13 mouse cellular contexts compared by ENCODE assay signal in the genomic region with DNA sequence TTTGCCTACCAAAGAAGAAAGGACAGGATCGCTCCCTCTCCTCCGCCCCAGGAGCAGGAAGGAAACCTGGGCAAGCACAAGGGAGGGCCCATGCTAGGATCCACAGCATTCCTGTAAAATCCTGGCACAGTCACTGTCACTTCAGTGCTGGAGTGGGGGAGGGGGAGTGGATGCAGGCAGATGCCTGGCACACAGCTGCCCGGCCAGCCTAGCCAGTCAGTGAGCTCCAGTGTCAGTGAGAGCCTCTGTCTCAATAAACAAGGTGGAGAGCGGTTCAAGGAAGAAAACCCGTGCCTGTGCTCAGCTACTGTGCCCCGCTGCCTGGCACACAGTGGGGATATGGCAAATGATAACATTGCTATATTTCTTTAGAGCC. TPM values are rescaled to one million over a fixed set of nuclear protein-coding genes. Genes with fewer than 3 reads are reported as not detected.
DNase-seq lines count a peak whose midpoint lies in the region; ATAC-seq and TF ChIP-seq lines count a peak whose summit lies in the region.
"Had no signal": no experiment of that assay in that cellular context is flagged by ENCODE, and none has a peak within 500 bp of the region (broad histone marks: within the 10 kb centered on the region; RNA-seq: fewer than 3 reads in every experiment).

No protein-coding gene starts in this region.

- no peak; the same call in 1 of the 2 replicates for ATAC-seq in hindbrain, embryonic 11.5 days (ENCODE audit: low FRiP score)
- ATAC-seq in midbrain, embryonic 16.5 days, result no peak
- ATAC-seq in liver, postnatal 0 days, result no peak
- ATAC-seq: CD4-positive, CD25-positive, alpha-beta regulatory T cell, adult 4 months had no signal

- peak overlapping the region; percentile 66; the same call in 1 of the 2 replicates for H3K27ac ChIP-seq in embryonic facial prominence, embryonic 10.5 days (replicated peaks)
- H3K27ac ChIP-seq in hindbrain, embryonic 11.5 days (ENCODE audit: low read depth, low read length), result peak overlapping the region; percentile 75; the same call in 1 of the 2 replicates
- H3K27ac ChIP-seq in midbrain, embryonic 16.5 days (ENCODE audit: low read length), result peak overlapping the region; percentile 77
- H3K27ac ChIP-seq in liver, postnatal 0 days (ENCODE audit: low read depth), result no peak overlapping the region
- H3K27ac ChIP-seq: liver, embryonic 13.5 days had no signal

- no peak overlapping the region for H3K9ac ChIP-seq in hindbrain, embryonic 11.5 days (ENCODE audit: low read depth, low read length)
- no peak overlapping the region for H3K9ac ChIP-seq in midbrain, embryonic 16.5 days (ENCODE audit: low read depth, low read length)
- H3K9ac ChIP-seq in liver, postnatal 0 days (replicated peaks), result no peak overlapping the region
- H3K9ac ChIP-seq: liver, embryonic 13.5 days had no signal

- no peak for TF ChIP-seq CTCF in liver, postnatal 0 days (IDR thresholded peaks at IDR 0.05; ENCODE audit: low read depth)

- 82% methylated on average over 6 of the region's 6 CpGs for WGBS in embryonic facial prominence, embryonic 10.5 days
- 74% methylated on average over 6 of the region's 6 CpGs for WGBS in hindbrain, embryonic 11.5 days
- 76% methylated on average over 6 of the region's 6 CpGs for WGBS in midbrain, embryonic 16.5 days
- WGBS in liver, postnatal 0 days (ENCODE audit: insufficient replicate concordance), result 76% methylated on average over 6 of the region's 6 CpGs

- no peak for TF ChIP-seq EP300 in liver, postnatal 0 days (IDR thresholded peaks at IDR 0.05; ENCODE audit: low read depth)

- H3K36me3 ChIP-seq in embryonic facial prominence, embryonic 10.5 days (replicated peaks), result no peaks in the 10 kb centered on the region
- no peaks in the 10 kb centered on the region for H3K36me3 ChIP-seq in hindbrain, embryonic 11.5 days (ENCODE audit: control insufficient read depth, insufficient read depth, low read length)
- no peaks in the 10 kb centered on the region for H3K36me3 ChIP-seq in midbrain, embryonic 16.5 days (ENCODE audit: control insufficient read depth, insufficient read depth, low read length)
- H3K36me3 ChIP-seq in liver, postnatal 0 days (replicated peaks; ENCODE audit: insufficient read depth, low read length), result no peaks in the 10 kb centered on the region
- H3K36me3 ChIP-seq: liver, embryonic 13.5 days had no signal

- peaks cover 41% of the 10 kb centered on the region for H3K4me1 ChIP-seq in embryonic facial prominence, embryonic 10.5 days
- H3K4me1 ChIP-seq in hindbrain, embryonic 11.5 days (replicated peaks; ENCODE audit: control insufficient read depth, insufficient read depth, low read length), result peaks cover 5% of the 10 kb centered on the region; the same call in 1 of the 2 replicates
- peaks cover 24% of the 10 kb centered on the region for H3K4me1 ChIP-seq in midbrain, embryonic 16.5 days (ENCODE audit: control insufficient read depth, insufficient read depth, low read length)
- no peaks in the 10 kb centered on the region for H3K4me1 ChIP-seq in liver, postnatal 0 days (ENCODE audit: insufficient read depth)

- intact Hi-C loops in heart, postnatal 36 days (cut with DNase I), result no loop called here

- peak; percentile 31 to 57 for DNase-seq in kidney, postnatal 4 days
- DNase-seq in kidney, adult 9 months, result no peak
- no peak for DNase-seq in embryonic facial prominence, embryonic 10.5 days (ENCODE audit: low spot score)
- DNase-seq in hindbrain, embryonic 11.5 days (ENCODE audit: low spot score), result no peak
- DNase-seq in liver, postnatal 0 days, result no peak
- DNase-seq in heart, postnatal 36 days, result no peak
- DNase-seq in cerebellum, postnatal 36 days, result no peak
- DNase-seq: cerebellum, adult 18-20 months; liver, embryonic 13.5 days; thymus, adult 2 months had no signal

- H3K27me3 ChIP-seq in embryonic facial prominence, embryonic 10.5 days (replicated peaks; ENCODE audit: low read depth, poor library complexity, severe bottlenecking), result no peaks in the 10 kb centered on the region
- no peaks in the 10 kb centered on the region for H3K27me3 ChIP-seq in hindbrain, embryonic 11.5 days (ENCODE audit: control insufficient read depth, insufficient read depth, low read length)
- no peaks in the 10 kb centered on the region for H3K27me3 ChIP-seq in midbrain, embryonic 16.5 days (ENCODE audit: control insufficient read depth, insufficient read depth, low read depth, low read length)
- no peaks in the 10 kb centered on the region for H3K27me3 ChIP-seq in liver, postnatal 0 days (ENCODE audit: insufficient read depth, low read length)
- H3K27me3 ChIP-seq: liver, embryonic 13.5 days; Patski had no signal

- no peaks in the 10 kb centered on the region for H3K9me3 ChIP-seq in embryonic facial prominence, embryonic 10.5 days
- H3K9me3 ChIP-seq in hindbrain, embryonic 11.5 days (ENCODE audit: control insufficient read depth, low read length), result no peaks in the 10 kb centered on the region
- no peaks in the 10 kb centered on the region for H3K9me3 ChIP-seq in midbrain, embryonic 16.5 days (replicated peaks; ENCODE audit: control insufficient read depth, low read length, poor library complexity, severe bottlenecking)
- no peaks in the 10 kb centered on the region for H3K9me3 ChIP-seq in liver, postnatal 0 days (ENCODE audit: low read length)
- H3K9me3 ChIP-seq: liver, embryonic 13.5 days had no signal

- H3K4me3 ChIP-seq in embryonic facial prominence, embryonic 10.5 days, result no peak overlapping the region
- H3K4me3 ChIP-seq in hindbrain, embryonic 11.5 days (ENCODE audit: low read depth, low read length), result no peak overlapping the region
- no peak overlapping the region for H3K4me3 ChIP-seq in midbrain, embryonic 16.5 days (ENCODE audit: low read depth, low read length)
- no peak overlapping the region for H3K4me3 ChIP-seq in liver, postnatal 0 days (ENCODE audit: low read depth, low read length)
- H3K4me3 ChIP-seq: liver, embryonic 13.5 days had no signal

- no peak overlapping the region for H3K4me2 ChIP-seq in hindbrain, embryonic 11.5 days (replicated peaks; ENCODE audit: low read depth, low read length)
- H3K4me2 ChIP-seq in midbrain, embryonic 16.5 days (ENCODE audit: low read length), result no peak overlapping the region
- no peak overlapping the region for H3K4me2 ChIP-seq in liver, postnatal 0 days (ENCODE audit: low read depth, low read length)
- H3K4me2 ChIP-seq: liver, embryonic 13.5 days had no signal

RNA-seq across cellular contexts. Expression of gene Eml1, which starts 24.5 kb away (rescaled TPM):
- 70.6 and 74.1 TPM in 2 replicates for polyA plus RNA-seq in embryonic facial prominence, embryonic 10.5 days (2016; fragmentation: Nextera tagmentation; extraction: Ambion mirVana)
- polyA plus RNA-seq in hindbrain, embryonic 11.5 days (2014; fragmentation: Nextera tagmentation; extraction: Ambion mirVana), result 91.3 and 107 TPM in 2 replicates
- 47.6 and 57.4 TPM in 2 replicates for polyA plus RNA-seq in midbrain, embryonic 16.5 days (2015; fragmentation: Nextera tagmentation; extraction: Ambion mirVana)
- polyA plus RNA-seq in liver, postnatal 0 days (2015; fragmentation: Nextera tagmentation; extraction: Ambion mirVana), result 4.6 and 4.8 TPM in 2 replicates
- 10 to 100 TPM; 74.3 to 87.1 TPM for total RNA-seq in heart, postnatal 36 days (2021)

Comparison
In these comparisons a context has a peak if more than half of its experiments do, and no peak if none do; other contexts are left out.
1. DNase-seq: peak in kidney, postnatal 4 days (2 of 2); none in kidney, adult 9 months (single experiment), embryonic facial prominence, embryonic 10.5 days (single experiment), hindbrain, embryonic 11.5 days (single experiment), liver, postnatal 0 days (single experiment), heart, postnatal 36 days (0 of 2) and cerebellum, postnatal 36 days (0 of 2).